Mouse (Mus musculus) ES-E14 (cell line): ENCODE data around the gene Nfkbiz. TPM values are rescaled to one million over a fixed set of nuclear protein-coding genes. Genes with fewer than 3 reads are reported as not detected.

Experiments
- DNase-seq: peaks from one replicate; pipeline ENCODE4 v3.0.0-alpha.2; 2013; ENCODE audit warnings: low read depth, low spot score
- H3K27ac ChIP-seq: 2 replicates; pipeline ENCODE4 v1.5.1; 2012; ENCODE audit warnings: low read depth, mild to moderate bottlenecking, low read length, moderate library complexity, mixed read lengths; ENCODE audit not compliant: poor library complexity, insufficient read depth, severe bottlenecking
- H3K36me3 ChIP-seq: 2 replicates; pipeline ENCODE4 v1.6.1; 2012; ENCODE audit warnings: mild to moderate bottlenecking, low read length, moderate library complexity, mixed read lengths; ENCODE audit not compliant: control insufficient read depth, poor library complexity, insufficient read depth, severe bottlenecking
- H3K4me1 ChIP-seq, 2 experiments: fragments of 150-350 bp in 1 of 2; sonication (generic) in 1 of 2; 2 replicates each; pipeline ENCODE4 v1.6.1; 2012; ENCODE audit warnings: low read length in 2 of 2, mild to moderate bottlenecking in 1 of 2, mixed read lengths in 1 of 2; ENCODE audit not compliant: control insufficient read depth in 2 of 2, insufficient read depth in 2 of 2, poor library complexity in 1 of 2
- H3K4me3 ChIP-seq, 2 experiments: fragments of 150-350 bp in 1 of 2; sonication (generic) in 1 of 2; 2 replicates each; pipeline ENCODE4 v1.5.1; 2012; ENCODE audit warnings: low read length in 2 of 2, low read depth in 1 of 2, mild to moderate bottlenecking in 1 of 2, mixed read lengths in 1 of 2; ENCODE audit not compliant: insufficient read depth in 1 of 2, poor library complexity in 1 of 2, severe bottlenecking in 1 of 2
- H3K9ac ChIP-seq: 2 replicates; pipeline ENCODE4 v1.6.1; 2012; ENCODE audit warnings: low read depth, mild to moderate bottlenecking, low read length, mixed read lengths; ENCODE audit not compliant: poor library complexity, insufficient read depth, severe bottlenecking
- H3K9me3 ChIP-seq: fragments of 150-350 bp; sonication (generic); 2 replicates; pipeline ENCODE4 v1.6.1; 2012; ENCODE audit warnings: low read depth, mild to moderate bottlenecking, low read length; ENCODE audit not compliant: control insufficient read depth, insufficient read depth
- CHD2 ChIP-seq: IDR thresholded peaks from 2 replicates; pipeline ENCODE4 v1.6.1; 2014; ENCODE audit warnings: mild to moderate bottlenecking, low read depth, low read length, inconsistent platforms
- HCFC1 ChIP-seq: IDR thresholded peaks from 2 replicates; pipeline ENCODE4 v1.6.1; 2012; ENCODE audit warnings: low read length, inconsistent platforms, borderline replicate concordance; ENCODE audit not compliant: insufficient read depth
- MAFK ChIP-seq: IDR thresholded peaks from 2 replicates; pipeline ENCODE4 v1.6.1; 2014; ENCODE audit warnings: mild to moderate bottlenecking, low read depth, low read length, inconsistent platforms; ENCODE audit not compliant: insufficient read depth
- ZC3H11A ChIP-seq: IDR thresholded peaks from 2 replicates; pipeline ENCODE4 v1.6.1; 2012; ENCODE audit warnings: low read depth, mild to moderate bottlenecking, inconsistent platforms, low read length, borderline replicate concordance
- ZNF384 ChIP-seq: IDR thresholded peaks from 2 replicates; pipeline ENCODE4 v1.6.1; 2012; ENCODE audit warnings: low read depth, low read length, inconsistent platforms
- in situ Hi-C, 2 experiments: fragments of 600-800 bp; cut with MboI; formaldehyde crosslinking; loops; one replicate each; pipeline ENCODE4 v1.15.1; 2025; ENCODE audit warnings: low sequenced_read_pairs in 2 of 2, inconsistent platforms in 1 of 2; ENCODE audit not compliant: unreplicated experiment in 2 of 2
- total RNA-seq: library from RNA; depleted of rRNA; stranded (reverse); fragments of 300-350 nt; gene quantifications from 2 replicates; pipeline ENCODE4 v1.2.3, GENCODE M21; 2012; rRNA removed

Gene Nfkbiz
- 3.2 and 3.6 TPM in 2 replicates for total RNA-seq

DNA sequence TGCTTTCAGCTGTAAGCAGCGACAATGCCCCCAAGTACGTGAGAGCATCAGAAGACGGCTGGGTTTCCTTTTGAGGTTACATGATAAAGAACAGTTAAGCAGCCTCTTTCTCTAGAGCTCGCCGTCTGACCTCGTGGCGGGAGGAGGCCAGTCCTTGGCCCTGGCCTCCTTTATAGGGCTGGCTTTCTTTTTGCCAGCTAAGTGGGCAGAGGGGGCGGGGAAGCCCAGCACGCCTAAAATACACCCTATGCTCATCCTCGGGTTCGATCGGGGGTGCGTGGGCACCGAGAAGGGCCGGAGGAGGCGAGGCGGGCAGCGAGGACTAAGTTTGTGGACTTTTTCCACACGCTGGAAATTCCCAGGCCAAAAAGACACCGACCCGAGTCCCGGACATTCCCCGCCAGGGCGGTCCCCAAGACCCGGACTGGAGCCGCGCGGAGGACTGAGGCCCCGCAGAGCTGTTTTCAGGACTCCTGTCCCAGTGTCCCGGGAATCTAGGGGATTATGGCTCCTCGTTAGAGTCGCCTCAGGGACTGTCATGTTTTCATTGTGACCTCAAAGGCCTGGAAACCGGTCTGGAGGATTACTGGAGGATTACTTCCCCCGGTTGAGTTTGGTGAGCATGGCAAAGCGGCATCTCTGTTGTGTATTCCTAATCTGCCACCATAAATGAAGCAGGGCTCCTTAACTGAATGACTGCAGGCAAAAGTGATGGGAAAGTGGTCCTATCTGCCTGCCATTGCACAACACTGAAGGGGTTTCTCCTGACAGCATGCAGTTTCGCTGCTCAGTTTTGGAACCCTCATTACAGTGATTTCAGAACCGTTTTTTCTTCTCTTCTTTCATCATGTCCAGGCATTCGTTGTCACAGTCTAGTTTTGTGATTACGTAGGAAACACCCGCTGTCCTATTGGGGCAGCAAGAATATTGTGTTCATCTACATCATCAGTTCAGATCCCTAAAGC, at the start of gene Nfkbiz:
TSS of gene Nfkbiz (minus strand) at position 390 of the 965 bp plus-strand sequence.
- Histone ChIP-seq H3K9me3 (no peaks in the 10 kb centered on the region), H3K36me3 (no peaks in the 10 kb centered on the region), H3K4me3 (peak within 1 kb of the TSS; percentile 62), H3K9ac (peak within 1 kb of the TSS; percentile 78), H3K27ac (no peak within 1 kb of the TSS), H3K4me1 (peaks cover 0 to 2% of the 10 kb centered on the region in 2 experiments; a peak in 1 of 4 replicates)
- in situ Hi-C loops: no loop called here
- TF ChIP-seq ZC3H11A: no peak
- peak; percentile 54 for DNase-seq

GRCm38 (mm10) chr16:55887814-55888583, 49.3 kb upstream of the Nfkbiz start:
- in situ Hi-C loops: no loop called here
- TF ChIP-seq HCFC1 (no peak), CHD2 (no peak), ZC3H11A (no peak), ZNF384 (no peak), MAFK (no peak)
- no peaks in the 10 kb centered on the region for H3K9me3 ChIP-seq
- H3K36me3 ChIP-seq: peaks cover 7% of the 10 kb centered on the region; the same call in 1 of the 2 replicates
- no peak for DNase-seq
- H3K27ac ChIP-seq: peak overlapping the region; percentile 79
- H3K4me1 ChIP-seq: peaks cover 0 to 6% of the 10 kb centered on the region in 2 experiments; a peak in 1 of 4 replicates
- peak overlapping the region; percentile 5; the same call in 1 of the 2 replicates for H3K9ac ChIP-seq
- no peak overlapping the region for H3K4me3 ChIP-seq

GRCm38 (mm10) chr16:55884246-55884645, 45.5 kb upstream of the Nfkbiz start:
- Histone ChIP-seq H3K36me3 (peaks cover 3% of the 10 kb centered on the region; the same call in 1 of the 2 replicates), H3K9ac (no peak overlapping the region), H3K4me3 (no peak overlapping the region), H3K4me1 (peaks cover 0 to 3% of the 10 kb centered on the region in 2 experiments; a peak in 1 of 4 replicates), H3K27ac (no peak overlapping the region), H3K9me3 (no peaks in the 10 kb centered on the region)
- DNase-seq: no peak
- in situ Hi-C loops: no loop called here
- no peak for TF ChIP-seq MAFK
- TF ChIP-seq ZNF384: no peak
- no peak for TF ChIP-seq HCFC1
- TF ChIP-seq CHD2: no peak
- TF ChIP-seq ZC3H11A: no peak

DNA sequence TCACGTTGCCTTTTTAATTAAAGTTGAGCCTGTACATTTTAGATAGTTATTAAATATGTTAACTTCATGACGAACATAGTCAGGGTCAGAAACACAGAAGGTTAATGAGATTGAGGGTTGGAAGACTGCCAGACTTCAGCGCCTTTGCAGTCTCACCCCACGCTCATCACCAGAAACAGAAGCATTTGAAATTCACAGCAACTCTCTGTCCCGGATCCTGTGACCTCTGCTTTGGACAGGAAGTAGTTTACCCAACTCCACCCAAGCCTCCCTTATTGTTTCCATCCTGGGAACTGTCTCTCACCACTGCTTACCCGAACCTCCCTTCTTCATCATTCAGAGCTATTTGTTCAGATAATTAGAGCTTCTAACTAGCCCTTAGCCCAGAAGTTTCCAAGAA, 37.3 kb upstream of the Nfkbiz start:
- H3K4me1 ChIP-seq: peaks cover 3% of the 10 kb centered on the region in 2 experiments; a peak in 2 of 4 replicates
- in situ Hi-C loops: no loop called here
- DNase-seq: no peak
- H3K4me3 ChIP-seq: no peak overlapping the region
- no peaks in the 10 kb centered on the region for H3K9me3 ChIP-seq
- TF ChIP-seq CHD2 (no peak), ZC3H11A (no peak), ZNF384 (no peak), HCFC1 (no peak)
- H3K36me3 ChIP-seq: no peaks in the 10 kb centered on the region
- no peak overlapping the region for H3K27ac ChIP-seq
- no peak overlapping the region for H3K9ac ChIP-seq
